Mouse (Mus musculus): ENCODE data around the gene Tmco5b. TPM values are rescaled to one million over a fixed set of nuclear protein-coding genes. Genes with fewer than 3 reads are reported as not detected.

Gene Tmco5b
- polyA plus RNA-seq, 1 experiment: 0.21 TPM

DNA sequence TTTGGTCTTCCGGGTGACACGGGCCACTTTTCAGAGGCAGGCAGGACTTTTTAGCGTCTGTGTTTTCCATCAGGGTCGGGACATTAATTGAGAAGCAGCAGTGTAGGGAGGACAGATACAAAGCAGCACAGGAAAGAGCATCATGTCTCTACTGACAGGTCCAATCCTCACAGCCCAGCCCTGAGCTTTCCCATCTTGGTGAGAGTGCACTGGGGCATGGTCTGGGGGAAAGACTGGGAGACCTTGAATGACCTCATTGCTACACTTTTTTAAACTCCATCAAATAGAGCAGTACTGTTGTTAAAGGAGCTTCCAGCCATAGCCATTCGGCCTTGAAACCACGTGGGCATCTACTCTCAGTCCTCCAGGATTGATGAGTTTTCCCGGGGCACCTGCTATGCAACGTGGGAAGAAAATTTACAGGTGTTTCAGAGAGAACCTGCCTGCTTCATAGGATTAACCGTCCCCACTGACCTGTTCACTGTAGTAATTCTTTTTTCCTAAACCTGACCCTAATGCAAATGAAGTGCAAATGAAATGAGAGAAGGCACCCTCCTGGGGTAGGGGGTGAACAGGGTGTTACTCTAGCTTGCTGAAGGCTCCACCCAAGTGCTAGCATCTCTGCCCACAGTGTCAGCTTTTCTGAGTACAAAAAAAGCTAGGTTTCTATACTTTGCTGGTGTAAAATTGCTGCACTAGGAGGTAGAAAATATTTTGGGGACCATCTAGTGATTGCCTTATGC is 48.4 kb downstream of the Tmco5b start:
- H3K27me3 ChIP-seq (ENCODE audit: control insufficient read depth, insufficient read depth, low read length): no peaks in the 10 kb centered on the region
- no peaks in the 10 kb centered on the region for H3K4me1 ChIP-seq (ENCODE audit: control insufficient read depth, insufficient read depth, low read length)
- no peak for TF ChIP-seq POLR2A (IDR thresholded peaks at IDR 0.05; ENCODE audit: borderline replicate concordance, insufficient read depth, low read length)
- TF ChIP-seq CTCF (IDR thresholded peaks at IDR 0.05; ENCODE audit: borderline replicate concordance, insufficient read depth, low read depth, low read length): no peak
- no peak overlapping the region for H3K4me3 ChIP-seq (replicated peaks; ENCODE audit: insufficient read depth, low read depth, low read length)
- DNase-seq: no peak
- H3K27ac ChIP-seq (ENCODE audit: insufficient read depth, low read length): no peak overlapping the region
- WGBS: 70% methylated on average over 9 of the region's 9 CpGs

DNA sequence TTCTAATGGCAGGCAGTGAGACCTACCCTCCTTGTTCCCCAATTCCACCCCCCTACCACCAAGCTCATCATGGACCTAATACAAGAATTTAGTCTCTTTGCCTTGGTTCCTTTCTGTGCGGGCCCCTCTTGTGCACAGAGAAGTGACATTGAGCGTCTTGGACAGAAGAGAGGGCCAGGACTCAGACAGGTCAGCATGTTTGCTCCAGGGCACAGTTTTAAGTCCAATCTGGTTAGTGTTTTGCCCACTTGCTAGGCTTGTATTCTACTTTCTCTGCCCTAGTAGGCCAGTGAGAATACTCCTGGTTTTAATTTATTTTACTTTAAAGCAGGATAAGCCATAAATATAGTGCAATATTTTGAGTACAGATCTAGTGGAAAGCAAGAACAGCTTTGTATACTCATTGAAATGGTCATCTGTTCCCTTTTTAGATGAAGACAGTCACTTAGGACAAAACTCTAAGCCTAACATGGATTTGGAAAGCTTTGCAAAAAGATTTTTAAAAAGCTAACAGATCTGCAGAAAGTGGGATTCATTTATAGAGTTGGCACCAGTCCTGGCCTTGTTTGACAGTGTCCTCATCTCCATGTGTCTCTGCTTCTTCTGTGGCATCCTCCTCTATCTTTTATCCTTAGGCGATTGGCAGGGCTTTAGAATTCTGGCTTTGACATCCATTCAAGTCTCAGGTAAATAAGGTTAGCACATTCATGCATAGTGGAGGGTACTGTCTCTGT is 50.2 kb downstream of the Tmco5b start:
- Histone ChIP-seq H3K4me3 (replicated peaks; ENCODE audit: insufficient read depth, low read depth, low read length) (no peak overlapping the region), H3K4me1 (ENCODE audit: control insufficient read depth, insufficient read depth, low read length) (no peaks in the 10 kb centered on the region), H3K27me3 (ENCODE audit: control insufficient read depth, insufficient read depth, low read length) (no peaks in the 10 kb centered on the region), H3K27ac (ENCODE audit: insufficient read depth, low read length) (no peak overlapping the region)
- WGBS: 79% methylated on average over 3 of the region's 3 CpGs
- DNase-seq: no peak
- no peak for TF ChIP-seq CTCF (IDR thresholded peaks at IDR 0.05; ENCODE audit: borderline replicate concordance, insufficient read depth, low read depth, low read length)

DNA sequence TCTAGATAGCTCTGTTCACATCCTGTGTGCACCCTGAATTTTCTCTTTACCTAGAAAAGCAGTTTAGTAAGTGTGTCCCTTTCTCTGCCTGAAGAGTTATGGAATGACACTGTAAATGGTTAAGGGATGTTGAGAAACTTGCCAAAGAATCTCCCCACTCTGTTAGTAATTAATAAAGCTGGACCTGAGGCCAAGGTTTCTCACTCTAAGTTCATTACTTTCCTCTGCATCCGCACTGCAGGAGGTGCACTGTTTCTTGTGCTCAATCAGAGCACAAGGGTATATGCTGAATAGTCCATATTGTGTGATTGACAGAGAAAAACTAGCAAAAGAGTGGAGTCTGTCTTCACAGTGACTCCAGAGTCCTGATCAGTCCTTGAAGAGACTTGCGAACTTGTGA is 59.0 kb downstream of the Tmco5b start:
- no peak overlapping the region for H3K27ac ChIP-seq (ENCODE audit: insufficient read depth, low read length)
- WGBS: 83% methylated on average over 2 of the region's 2 CpGs
- H3K4me3 ChIP-seq (replicated peaks; ENCODE audit: insufficient read depth, low read depth, low read length): no peak overlapping the region
- no peak for DNase-seq
- H3K4me1 ChIP-seq (ENCODE audit: control insufficient read depth, insufficient read depth, low read length): no peaks in the 10 kb centered on the region
- H3K27me3 ChIP-seq (ENCODE audit: control insufficient read depth, insufficient read depth, low read length): no peaks in the 10 kb centered on the region
- no peak for TF ChIP-seq POLR2A (IDR thresholded peaks at IDR 0.05; ENCODE audit: borderline replicate concordance, insufficient read depth, low read length)
- TF ChIP-seq CTCF (IDR thresholded peaks at IDR 0.05; ENCODE audit: borderline replicate concordance, insufficient read depth, low read depth, low read length): no peak

Other genes with a start within 250 kb of the Tmco5b start
- 15.2 and 16.9 TPM in 2 replicates for gene Ryr3, start 68.6 kb upstream of the Tmco5b start, polyA plus RNA-seq (2012; rRNA removed)
- 3.1 and 3.4 TPM in 2 replicates for gene Fmn1, start 42.0 kb downstream of the Tmco5b start, polyA plus RNA-seq (2012; rRNA removed)

Data from cerebellum, adult 2 months (tissue).